Mouse (Mus musculus) left cerebral cortex, adult 8-10 months (tissue): ENCODE results near the gene Cldn15. TPM values are rescaled to one million over a fixed set of nuclear protein-coding genes. Genes with fewer than 3 reads are reported as not detected.
A peak's percentile ranks its signal among the peaks of the same experiment; 100 is the strongest.
"Not testable (repeated sequence)": the region's sequence is repeated elsewhere in the genome, so short reads cannot be mapped to it uniquely, and the experiment has no call there.

Experiments used
- DNase-seq, 2 experiments: peaks; one replicate each; pipeline ENCODE4 v3.0.0; 2022; ENCODE audit warnings: low spot score in 2 of 2
- total RNA-seq, 4 experiments: library from RNA; stranded (reverse); gene quantifications; 2 replicates each; pipeline ENCODE4 v1.2.4; 2022

Gene Cldn15
- under 1 TPM in 2 of 4 experiments, not detected in 2; 0.23 to 0.25 TPM for total RNA-seq

GRCm38 (mm10) chr5:136966331-136966730 lies at the start of gene Cldn15:
TSS of gene Cldn15 (plus strand) at chr5:136966616.
- no peak for DNase-seq

DNA sequence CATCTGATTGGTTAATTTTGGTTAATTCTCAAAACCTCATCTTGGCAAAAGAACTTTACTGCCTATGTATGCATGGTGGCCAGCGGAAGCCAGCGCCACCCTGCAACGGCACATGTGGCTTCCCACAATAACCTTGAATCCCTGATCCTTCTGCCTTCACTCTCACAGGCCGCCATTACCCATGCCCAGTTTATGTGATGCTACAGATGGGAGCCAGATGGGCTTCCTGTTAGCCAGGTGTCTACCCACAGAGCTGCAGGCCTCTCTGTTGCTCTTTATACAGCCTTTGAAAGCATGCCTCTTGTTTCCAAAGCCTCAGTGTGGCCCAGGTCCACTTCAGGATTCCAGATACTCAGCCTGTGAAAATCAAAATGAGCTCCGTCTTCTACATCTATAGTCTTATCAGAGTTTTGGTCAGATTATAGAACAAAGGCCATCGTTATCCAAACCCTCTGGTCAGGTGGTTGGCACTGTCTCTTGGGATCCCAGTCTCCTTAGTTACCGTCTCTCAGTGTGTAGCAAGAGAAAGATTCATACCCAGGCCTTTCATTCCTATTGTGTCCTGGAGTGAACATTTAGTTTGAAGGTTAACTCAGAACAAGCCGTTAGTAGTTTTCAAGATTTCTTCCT lies 48.7 kb upstream of the Cldn15 start:
- no peak for DNase-seq

- peak; percentile 73 to 82 for DNase-seq
Observed at GRCm38 (mm10) chr5:136918655-136919472, 47.6 kb upstream of the Cldn15 start.

DNA sequence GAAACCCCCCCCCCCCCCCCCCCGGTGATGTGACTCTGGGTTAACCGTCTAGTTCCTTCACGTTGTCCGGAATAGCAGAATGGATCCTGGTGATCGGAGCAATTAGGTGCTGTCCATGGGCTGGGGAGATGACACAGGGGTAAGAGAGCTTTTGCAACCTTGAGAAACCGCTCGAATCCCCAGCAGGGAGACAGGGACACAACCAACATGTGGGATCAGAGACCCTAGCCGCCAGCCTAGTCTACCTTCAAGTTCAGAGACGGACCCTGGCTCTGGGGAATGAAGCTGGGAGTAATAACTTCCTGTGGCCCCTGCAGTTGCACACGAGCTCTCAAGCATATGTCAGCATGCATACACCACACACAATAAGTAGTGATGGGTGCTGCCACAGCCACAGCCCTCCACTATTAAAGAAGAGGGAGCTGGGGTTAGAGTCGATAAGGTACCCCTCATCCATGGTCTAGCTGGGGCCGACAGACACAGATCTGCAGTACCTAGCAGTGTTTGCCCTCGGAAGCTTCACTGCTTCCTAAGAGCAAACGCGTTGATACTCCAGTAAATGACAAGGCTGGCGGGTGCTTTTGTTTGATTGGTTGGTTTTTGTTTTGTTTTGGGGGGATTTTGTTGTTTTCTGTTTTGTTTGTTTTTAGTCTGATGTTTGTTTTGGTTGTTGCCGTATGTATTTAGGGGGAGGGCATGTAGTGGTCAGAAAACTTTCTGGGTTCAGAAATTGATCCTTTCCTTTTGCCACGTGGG lies 46.7 kb upstream of the Cldn15 start:
- DNase-seq, result no peak

DNA sequence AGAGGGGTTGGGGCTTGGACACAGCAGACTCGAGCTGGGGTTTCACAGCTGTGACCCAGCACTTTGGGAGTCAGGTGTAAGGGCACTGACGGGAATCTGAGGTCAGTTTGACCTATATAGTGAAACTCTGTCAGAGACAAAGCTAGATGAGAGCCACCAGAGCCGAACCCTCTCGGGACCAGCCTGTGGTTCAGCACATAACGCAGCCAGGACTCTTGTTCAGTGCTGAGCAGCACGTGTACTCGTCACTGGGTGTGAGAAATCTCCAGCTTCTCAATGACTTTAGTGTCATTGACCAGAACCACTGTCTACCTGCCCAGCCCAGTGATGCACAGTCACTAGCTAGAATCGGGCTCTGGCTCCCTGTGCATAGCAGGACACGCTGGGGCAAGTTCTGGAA lies 43.6 kb upstream of the Cldn15 start:
- DNase-seq, result no peak

GRCm38 (mm10) chr5:136923751-136924478 lies 42.5 kb upstream of the Cldn15 start:
- no peak for DNase-seq

GRCm38 (mm10) chr5:136929073-136929472 lies 37.3 kb upstream of the Cldn15 start:
- peak; percentile 57 to 75 for DNase-seq

DNA sequence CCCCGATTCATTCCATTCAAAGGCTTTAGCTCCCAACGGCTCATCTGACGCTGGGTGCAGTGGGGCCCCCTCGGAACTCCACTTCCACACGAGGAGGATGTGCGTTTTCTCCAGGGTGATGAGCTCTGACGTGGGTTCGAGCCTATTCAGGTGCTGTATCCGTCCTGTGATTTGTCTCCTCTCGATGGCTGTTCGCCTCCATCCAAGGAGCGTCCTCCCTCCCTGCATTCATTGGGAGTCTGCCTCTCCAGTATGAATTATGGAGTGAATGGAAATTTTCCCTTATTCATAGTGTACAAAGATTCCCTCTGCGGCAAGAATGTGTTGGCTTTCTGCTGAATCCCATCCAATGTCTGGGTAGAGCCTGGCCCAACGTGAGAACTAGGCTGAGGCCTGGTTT lies 34.5 kb upstream of the Cldn15 start:
- no peak for DNase-seq

DNA sequence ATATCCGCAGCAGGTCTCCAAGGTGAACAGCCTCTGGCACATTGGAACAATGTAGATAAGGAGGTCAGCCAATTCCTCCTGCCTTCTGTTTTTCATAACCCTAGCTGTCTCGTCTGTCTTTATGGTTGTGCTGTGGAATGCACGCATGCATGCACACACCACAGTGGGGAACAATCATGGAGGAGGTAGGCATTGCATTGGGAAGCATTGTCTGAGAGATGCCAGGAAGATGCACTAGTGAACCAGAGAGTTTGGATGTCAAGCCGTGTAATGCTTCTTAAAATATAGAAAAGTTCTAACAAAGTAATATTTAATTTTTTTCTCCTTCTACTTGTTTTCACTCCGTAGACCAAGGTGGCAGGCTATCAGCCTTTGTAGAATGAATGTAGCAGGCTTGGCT lies 33.5 kb upstream of the Cldn15 start:
- no peak for DNase-seq

DNA sequence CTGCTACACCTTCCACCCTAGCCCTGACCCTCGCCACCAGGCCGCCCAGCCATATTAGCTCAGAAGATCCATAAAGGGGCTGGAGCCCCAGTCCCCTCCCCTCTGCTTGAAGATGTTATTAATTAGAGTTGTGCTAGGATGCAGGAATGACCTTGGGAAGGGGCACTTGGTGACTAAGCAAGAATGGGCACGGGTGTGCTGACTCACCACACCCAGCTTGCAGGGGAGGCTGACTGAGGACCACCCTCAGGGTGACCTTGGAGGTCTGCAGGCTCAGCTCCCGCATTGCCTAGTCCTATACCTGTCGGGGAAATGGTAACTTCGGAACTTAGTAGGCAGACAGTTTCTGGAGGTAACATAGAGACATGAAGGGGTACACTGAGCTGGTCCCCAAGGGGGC lies 32.5 kb upstream of the Cldn15 start:
- DNase-seq, result no peak

DNA sequence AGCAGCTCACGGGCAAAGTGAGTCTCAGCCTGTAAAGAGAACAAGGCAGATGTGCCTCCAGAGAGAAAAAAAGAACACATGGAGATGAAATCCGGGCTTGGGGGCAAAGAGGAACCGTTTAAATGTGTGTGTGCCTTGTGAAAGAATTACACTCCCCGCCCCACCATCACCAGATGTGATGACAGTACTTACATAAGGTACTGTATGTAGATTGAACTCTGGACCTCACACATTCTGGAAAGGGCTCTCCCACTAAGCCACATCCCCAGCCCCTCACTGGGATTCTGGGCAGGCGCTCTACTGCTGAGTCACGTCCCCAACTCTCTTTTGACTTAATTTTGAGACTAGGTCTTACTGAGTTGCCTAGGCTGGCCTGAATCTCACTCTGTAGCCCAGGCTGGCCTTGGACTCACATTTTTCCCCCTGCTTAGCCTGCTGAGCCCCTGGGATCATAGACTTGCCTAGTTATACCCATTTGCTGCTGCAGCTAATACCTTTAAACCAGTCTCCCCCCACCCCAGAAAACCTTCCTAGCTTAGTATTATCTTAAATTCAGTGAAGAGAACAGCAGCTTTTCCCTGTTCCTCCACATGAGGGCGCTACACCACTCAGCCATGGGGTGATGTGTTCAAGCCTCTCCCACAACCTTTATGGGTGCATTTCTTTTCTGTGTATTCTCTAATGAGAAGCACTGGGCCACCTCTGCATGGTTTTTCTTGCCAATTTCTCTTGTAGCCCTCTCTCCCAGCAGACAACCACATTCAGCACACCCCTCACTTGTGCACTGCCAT lies 30.3 kb upstream of the Cldn15 start:
- no peak for DNase-seq

- no peak for DNase-seq
Observed at GRCm38 (mm10) chr5:136936750-136937149, 29.7 kb upstream of the Cldn15 start.

DNA sequence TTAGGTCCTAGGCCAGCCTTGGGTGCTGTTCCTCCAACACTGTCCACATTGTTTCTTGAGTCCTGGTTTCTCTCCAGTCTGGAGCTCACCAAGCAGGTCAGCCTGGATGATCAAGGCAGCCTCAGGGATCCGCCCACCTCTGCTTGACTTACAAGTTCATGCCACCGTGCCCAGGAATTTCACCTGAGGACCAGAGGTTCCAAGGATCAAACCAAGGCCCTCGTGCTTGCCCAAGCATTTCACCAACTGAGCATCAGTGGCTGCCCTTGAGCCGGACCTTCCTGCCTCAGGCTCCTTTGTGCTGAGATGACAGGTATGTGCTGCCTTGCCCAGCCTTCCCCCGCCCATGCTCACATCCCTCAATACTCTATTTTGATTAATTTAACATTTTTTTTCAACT lies 28.8 kb upstream of the Cldn15 start:
- no peak for DNase-seq

- no peak for DNase-seq
Observed at GRCm38 (mm10) chr5:136939284-136939683, 27.1 kb upstream of the Cldn15 start.

DNA sequence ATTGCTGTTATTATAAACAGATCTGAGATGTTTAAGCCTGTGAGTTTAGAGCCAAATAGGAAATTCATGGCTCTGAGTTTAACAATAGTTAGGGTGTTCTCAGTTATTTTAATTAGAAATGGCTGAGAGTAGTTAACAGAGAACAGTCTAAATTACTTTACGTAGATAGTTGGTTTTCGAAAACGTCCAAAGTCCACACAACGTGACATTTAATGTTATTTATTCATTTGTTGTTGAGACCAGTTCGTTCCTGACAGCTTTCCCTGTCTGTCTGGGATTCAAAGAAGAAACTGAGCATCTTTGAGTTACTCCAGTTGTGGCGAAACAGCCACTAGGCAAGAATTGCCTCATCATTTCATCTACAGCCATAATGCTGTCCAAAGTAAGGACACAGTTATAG lies 26.4 kb upstream of the Cldn15 start:
- not testable (repeated sequence) for DNase-seq

DNA sequence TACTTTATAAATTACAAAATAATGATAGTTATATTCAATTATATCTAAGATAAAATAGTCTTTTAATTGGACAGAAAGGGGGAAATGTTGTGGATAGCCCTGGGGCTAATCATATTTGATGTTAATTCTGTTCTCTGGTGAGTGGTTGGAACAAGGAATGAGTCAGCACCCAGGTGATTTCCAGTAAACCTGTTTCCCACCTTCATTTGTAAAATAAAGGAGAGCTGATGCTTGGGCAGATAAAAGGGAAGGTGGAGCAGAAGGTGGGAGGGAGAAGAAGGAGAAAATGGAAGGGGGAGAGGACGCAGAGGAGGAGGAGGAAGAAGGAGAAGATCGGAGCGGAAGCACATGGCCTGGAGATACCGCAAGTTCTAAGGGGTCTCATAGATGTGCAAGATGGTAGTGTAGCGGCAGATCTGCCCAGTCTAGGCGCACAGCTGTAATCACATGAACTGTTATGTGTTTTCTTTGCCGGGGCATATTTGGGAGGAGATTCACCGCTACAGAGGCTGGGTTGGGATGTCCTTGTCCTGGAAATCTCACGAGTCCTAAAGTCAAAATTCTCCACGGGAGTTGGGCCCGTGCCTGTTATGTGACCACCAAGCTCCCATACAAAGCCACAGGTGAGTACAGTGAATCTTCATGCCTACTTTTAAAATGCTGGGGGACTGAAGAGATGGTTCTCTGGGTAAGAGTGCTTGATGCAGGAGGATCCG lies 25.4 kb upstream of the Cldn15 start:
- no peak for DNase-seq

GRCm38 (mm10) chr5:136942781-136943180 lies 23.6 kb upstream of the Cldn15 start:
- DNase-seq, result no peak

GRCm38 (mm10) chr5:136943382-136943781 lies 23.0 kb upstream of the Cldn15 start:
- no peak for DNase-seq

GRCm38 (mm10) chr5:136945084-136945483 lies 21.3 kb upstream of the Cldn15 start:
- DNase-seq, result no peak

DNA sequence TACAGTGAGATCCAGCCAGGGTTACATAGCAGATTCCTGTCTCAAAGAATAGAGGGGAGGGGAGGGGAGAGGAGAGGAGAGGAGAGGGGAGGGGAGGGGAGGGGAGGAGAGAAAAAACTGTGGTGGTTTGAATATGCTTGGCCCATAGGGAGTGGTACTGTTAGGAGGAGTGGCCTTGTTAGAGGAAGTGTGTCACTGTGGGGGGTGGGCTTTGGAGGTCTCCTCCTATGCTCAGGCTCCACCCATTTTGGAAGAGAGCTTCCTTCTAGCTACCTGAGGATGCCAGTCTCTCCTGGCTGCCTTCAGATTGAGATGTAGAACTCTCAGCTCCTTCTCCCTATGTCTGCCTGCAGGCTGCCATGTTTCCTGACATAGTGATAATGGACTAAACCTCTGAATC lies 18.5 kb upstream of the Cldn15 start:
- no peak for DNase-seq
